Mouse (Mus musculus) cerebellum, adult 18-20 months (tissue): ENCODE data around the gene Lmntd1.
A peak's percentile ranks its signal among the peaks of the same experiment; 100 is the strongest.

Experiments used
- DNase-seq, 2 experiments: peaks; one replicate each; pipeline ENCODE4 v3.0.0; 2021

Gene Lmntd1

GRCm38 (mm10) chr6:145374372-145374771, 239.7 kb downstream of the Lmntd1 start:
- DNase-seq, result no peak

- DNase-seq, result no peak
Measured at GRCm38 (mm10) chr6:145373712-145374221, 240.4 kb downstream of the Lmntd1 start.

GRCm38 (mm10) chr6:145372066-145372465, 242.1 kb downstream of the Lmntd1 start:
- DNase-seq, result no peak

DNA sequence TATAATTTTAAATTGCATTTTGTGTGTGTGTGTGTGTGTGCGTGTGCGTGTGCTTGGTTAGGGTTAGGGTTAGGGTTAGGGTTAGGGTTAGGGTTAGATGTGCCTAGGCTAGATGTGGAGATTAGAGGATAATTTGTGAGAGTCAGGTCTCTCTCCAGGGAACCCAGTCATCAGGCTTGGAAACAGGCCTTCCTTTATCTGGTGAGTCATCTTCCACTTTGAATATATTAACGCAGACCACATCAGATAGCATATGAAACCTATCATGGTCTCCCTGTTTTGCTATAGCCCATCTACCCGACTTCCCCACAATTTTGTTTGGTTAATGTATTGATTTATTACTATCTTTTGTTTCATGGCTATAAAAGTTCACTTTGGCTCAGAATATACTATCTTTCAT, 242.5 kb downstream of the Lmntd1 start:
- no peak for DNase-seq

DNA sequence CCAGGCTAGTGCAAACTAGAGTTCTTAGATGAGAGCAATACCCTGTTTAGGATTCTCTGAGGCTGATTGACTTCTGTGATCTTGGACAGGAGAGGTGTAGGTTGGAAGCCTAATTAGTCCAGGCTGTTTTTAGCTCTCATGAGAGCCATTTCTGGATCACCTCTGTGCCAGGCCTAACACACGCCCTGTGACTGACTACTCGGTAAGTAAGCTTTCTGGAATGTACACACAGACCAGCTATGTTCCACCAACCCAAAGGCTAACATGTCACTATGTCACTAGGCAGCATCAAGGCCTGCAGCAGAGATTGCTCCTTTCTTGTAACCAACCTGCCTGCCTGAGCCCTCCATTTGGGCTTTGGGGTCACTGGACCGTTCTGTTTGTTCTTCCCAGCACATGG, 243.8 kb downstream of the Lmntd1 start:
- DNase-seq, result no peak

- no peak for DNase-seq
Measured at GRCm38 (mm10) chr6:145369290-145369689, 244.8 kb downstream of the Lmntd1 start.

DNA sequence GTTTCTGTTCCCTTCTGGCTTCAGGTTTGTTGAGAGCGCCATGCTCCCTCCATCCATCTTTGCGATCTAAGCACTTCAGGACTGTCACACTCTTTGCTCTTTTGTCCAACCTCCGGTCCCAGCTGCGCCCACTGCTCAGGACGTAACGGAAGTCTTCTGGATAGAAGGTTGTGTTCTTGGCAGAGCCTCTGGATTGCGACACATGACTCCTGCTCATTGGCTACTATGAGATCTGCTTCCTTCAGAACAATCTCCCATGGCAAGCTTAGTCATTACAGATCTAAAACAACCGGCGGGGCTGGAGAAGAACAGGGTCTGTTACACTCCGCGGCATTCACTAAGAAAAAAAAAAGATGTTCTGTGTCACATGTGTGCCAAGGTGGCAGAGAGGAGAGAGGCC, 247.6 kb downstream of the Lmntd1 start:
- DNase-seq, result no peak

- no peak for DNase-seq
Measured at GRCm38 (mm10) chr6:145363698-145364097, 250.4 kb downstream of the Lmntd1 start.

- no peak for DNase-seq
Measured at GRCm38 (mm10) chr6:145361109-145361694, 252.9 kb downstream of the Lmntd1 start.

- peak; percentile 56 to 60 for DNase-seq
Measured at GRCm38 (mm10) chr6:145359470-145360430, 254.4 kb downstream of the Lmntd1 start.

DNA sequence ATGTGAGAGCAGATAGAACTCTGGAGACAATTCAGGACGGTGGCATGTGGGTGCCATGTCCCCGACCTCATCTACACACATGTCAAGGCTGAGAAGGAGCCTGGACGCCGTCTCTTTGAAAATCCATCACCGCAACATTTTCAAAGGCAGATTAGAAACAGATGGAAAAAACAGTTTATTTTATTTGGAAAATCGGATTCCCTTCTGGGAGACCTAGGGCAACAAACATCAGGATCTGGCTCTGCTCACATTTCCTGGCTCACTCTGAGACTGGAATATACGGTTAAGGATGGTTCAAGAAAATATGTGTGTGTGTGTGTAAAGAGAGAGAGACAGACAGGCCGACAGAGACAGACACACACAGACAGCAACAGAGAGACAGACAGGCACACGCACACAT, 256.1 kb downstream of the Lmntd1 start:
- DNase-seq, result no peak

GRCm38 (mm10) chr6:145353806-145354205, 260.3 kb downstream of the Lmntd1 start:
- DNase-seq, result no peak

GRCm38 (mm10) chr6:145352705-145353104, 261.4 kb downstream of the Lmntd1 start:
- no peak for DNase-seq

DNA sequence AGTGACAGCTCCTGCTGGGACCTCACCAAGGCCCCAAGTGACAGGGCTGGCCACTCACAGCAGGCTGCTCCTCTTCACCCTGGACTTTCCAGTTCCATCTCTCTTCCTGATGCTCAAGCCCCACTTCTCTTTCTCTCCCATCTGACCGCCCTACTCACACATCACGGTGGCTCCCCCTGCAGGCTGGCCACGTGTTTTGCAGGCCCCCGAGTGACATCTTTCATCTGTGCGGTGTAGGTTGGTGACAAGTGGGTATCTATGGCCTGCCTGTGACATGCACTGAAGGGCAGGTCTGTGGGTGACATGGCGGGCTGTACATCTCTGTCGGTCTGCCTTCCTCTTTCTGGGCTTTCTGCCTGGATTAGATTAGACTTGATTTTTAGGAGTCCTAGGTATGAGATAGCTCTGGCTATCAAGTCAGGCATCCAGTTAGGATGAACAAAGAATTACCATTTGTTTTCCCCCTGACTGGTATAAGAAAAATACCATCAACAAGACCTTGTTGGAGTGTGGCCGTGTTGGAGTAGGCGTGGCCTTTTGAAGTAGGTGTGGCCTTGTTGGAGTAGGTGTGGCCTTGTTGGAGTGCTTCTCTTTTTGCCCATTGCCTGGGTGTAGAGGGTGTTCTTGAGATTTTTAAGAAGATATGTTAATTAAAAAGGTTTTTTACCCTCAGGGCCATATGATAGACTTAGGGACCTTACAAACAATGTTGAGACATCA, 265.8 kb downstream of the Lmntd1 start:
- DNase-seq, result peak in 1 of 2 experiments; percentile 30

- DNase-seq, result no peak
Measured at GRCm38 (mm10) chr6:145347641-145348040, 266.5 kb downstream of the Lmntd1 start.

DNA sequence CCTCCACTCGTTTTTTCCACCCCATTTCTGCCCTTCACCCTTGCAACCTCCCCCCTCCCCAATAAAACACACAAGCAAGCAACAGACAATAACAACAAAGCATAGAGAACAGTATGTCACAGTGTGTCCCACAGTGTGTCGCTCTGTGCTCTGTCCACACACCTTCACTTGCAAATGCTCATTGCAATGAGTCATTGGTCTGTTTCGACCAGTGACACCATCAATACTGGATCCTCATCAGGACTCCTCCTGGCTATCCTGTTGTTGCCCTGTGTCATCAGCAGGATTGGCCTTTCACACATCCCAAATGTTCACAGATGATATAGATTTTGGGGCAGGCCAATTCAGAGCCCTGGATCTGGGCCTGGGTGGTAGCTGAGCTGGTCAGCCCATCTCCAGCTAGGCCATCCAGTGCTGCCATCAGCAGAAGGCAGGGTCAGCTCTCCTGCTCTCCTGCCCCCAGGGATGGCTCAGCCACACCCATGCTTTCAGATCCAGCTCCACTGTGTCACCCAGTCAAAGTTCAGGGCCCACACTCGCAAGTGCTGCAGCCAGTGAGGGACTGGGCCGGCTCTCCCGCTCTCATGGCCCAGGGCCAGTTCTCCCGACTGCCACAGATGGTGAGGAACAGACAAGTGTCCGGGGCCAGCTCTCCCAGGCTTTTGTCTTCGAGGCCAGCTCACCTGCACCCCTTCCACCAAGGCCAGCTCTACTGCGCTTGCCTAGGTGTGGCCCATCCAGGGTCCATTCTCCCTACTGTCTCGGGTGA, 267.1 kb downstream of the Lmntd1 start:
- DNase-seq, result peak; percentile 83 to 85

- DNase-seq, result no peak
Measured at GRCm38 (mm10) chr6:145346305-145346704, 267.8 kb downstream of the Lmntd1 start.

- DNase-seq, result no peak
Measured at GRCm38 (mm10) chr6:145344719-145345118, 269.4 kb downstream of the Lmntd1 start.

DNA sequence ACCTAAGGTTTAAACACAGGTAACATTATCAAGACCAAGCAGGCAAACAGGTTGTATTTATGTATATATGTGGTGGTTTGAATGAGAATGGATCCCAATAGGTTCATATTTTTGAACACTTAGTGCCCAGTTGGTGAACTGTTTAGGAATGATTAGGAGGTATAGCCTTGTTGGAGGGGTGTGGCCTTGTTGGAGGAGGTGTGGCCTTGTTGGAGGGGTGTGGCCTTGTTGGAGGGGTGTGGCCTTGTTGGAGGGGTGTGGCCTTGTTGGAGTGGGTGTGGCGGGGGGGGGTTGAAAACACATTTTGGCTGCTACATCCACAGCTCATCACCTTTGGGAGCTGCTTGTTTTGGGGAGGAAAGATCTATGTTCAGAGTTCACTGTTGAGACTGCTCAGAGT, 270.7 kb downstream of the Lmntd1 start:
- DNase-seq, result no peak

DNA sequence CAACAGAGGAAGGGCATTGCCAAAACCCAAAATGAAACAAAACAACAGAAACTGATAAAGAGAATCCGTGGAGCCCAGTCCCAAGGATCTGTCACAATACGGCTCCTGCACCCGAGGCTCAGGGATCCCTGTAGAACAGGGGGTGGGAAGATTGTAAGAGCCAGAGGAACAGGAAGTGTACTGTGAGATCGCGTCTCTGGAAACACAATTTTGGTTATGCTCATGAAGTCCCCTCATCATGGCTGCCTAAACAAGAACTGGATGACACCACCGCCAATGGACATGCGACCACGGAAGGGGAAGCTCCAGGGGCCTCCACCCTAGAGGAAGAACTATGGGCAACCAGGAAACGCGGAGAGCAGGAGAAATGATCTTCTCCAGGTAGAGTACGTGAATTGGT, 271.3 kb downstream of the Lmntd1 start:
- DNase-seq, result no peak

GRCm38 (mm10) chr6:145341301-145342193, 272.6 kb downstream of the Lmntd1 start:
- peak; percentile 91 to 94 for DNase-seq
